Mouse (Mus musculus) lung, postnatal 0 days (tissue): ENCODE results near the gene Cfap73.

Experiments
- CTCF ChIP-seq: IDR thresholded peaks from 2 replicates; pipeline ENCODE4 v1.5.1; 2016; ENCODE audit warnings: antibody characterized with exemption, mild to moderate bottlenecking
- EP300 ChIP-seq: IDR thresholded peaks from 2 replicates; pipeline ENCODE4 v1.6.1; 2016; ENCODE audit warnings: antibody characterized with exemption, mild to moderate bottlenecking, control low read depth

DNA sequence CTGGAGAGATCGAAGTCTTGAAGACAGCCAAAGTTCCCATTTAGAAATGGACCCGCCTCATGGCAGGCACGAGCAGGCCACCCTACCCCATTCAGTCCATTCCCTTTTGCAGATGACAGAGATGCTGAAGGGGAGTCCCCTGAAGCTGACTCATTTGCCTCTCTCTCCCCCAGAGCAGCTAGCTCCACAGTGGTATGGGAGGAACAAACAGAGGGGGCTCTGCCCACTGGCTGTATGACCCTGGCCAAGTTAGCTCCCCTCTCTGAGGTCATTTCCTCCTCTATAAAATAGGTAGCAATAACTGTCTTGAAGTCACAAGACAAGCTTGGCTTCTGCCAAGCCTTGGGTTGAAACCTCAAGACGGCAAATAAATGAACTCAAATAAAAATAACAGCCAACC lies 50.5 kb downstream of the Cfap73 start:
- TF ChIP-seq CTCF (no peak), EP300 (no peak)
